Mouse (Mus musculus) small intestine, adult 2 months (tissue): ENCODE results near the gene Capn2.

Experiments
- CTCF ChIP-seq: fragments of 200-500 bp; IDR thresholded peaks from 2 replicates; pipeline ENCODE4 v1.5.1; 2012; ENCODE audit warnings: low read depth, mild to moderate bottlenecking, control low read depth, inconsistent platforms, low read length, moderate library complexity, mixed read lengths; ENCODE audit not compliant: insufficient replicate concordance, insufficient read length; ENCODE audit errors: extremely low read depth
- POLR2A ChIP-seq: fragments of 200-500 bp; IDR thresholded peaks from 2 replicates; pipeline ENCODE4 v1.6.1; 2012; ENCODE audit warnings: low read depth, mild to moderate bottlenecking, control low read depth, inconsistent platforms, low read length, moderate library complexity

GRCm38 (mm10) chr1:182496685-182497084 lies 20.7 kb downstream of the Capn2 start:
- no peak for TF ChIP-seq CTCF
- no peak for TF ChIP-seq POLR2A
